Mouse (Mus musculus) E14TG2a.4 (cell line): Measurements from ENCODE around the gene Calb2.

Experiments
- CTCF ChIP-seq: conservative IDR thresholded peaks from 2 replicates; pipeline ENCODE4 v1.5.1; 2014; ENCODE audit warnings: low read length
- NANOG ChIP-seq: IDR thresholded peaks from 2 replicates; pipeline ENCODE4 v1.6.1; 2014; ENCODE audit warnings: borderline replicate concordance, low read length, mixed read lengths
- POU5F1 ChIP-seq: IDR thresholded peaks from 2 replicates; pipeline ENCODE4 v1.6.1; 2014; ENCODE audit warnings: low read length, borderline replicate concordance

- no peak for TF ChIP-seq CTCF
- no peak for TF ChIP-seq POU5F1
- no peak for TF ChIP-seq NANOG
Measured at GRCm38 (mm10) chr8:110168046-110168445, at the start of gene Calb2.
